Comparison of ENCODE assay signal across 14 mouse cellular contexts in the genomic region with DNA sequence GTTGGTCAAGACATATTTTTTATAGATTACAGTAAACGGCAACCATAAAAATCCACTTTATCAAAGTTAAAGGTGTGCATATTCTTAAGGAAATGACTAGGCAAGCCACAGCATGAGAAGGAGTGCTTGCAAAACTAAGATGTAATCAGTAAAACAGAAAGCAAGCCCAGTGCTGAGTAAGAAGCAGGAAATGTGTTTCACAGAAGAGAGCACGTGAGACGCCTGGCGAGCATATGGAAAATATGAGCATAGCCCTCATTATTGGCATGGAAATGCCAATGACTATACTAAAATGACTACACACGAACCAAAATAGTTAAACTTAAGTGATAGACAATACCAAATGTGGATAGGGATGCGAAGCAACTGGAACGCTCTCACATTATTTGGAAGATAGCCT.
DNase-seq lines count a peak whose midpoint lies in the region; ATAC-seq and TF ChIP-seq lines count a peak whose summit lies in the region.
"Had no signal": no experiment of that assay in that cellular context is flagged by ENCODE, and none has a peak within 500 bp of the region (broad histone marks: within the 10 kb centered on the region; RNA-seq: fewer than 3 reads in every experiment).

No protein-coding gene starts in this region.

- 0 out of 2 replicates have a peak, but pooled peaks have one; percentile 51 for ATAC-seq in liver, embryonic 11.5 days (replicated peaks; ENCODE audit: low FRiP score)
- no peak for ATAC-seq in liver, embryonic 12.5 days

- H3K27me3 ChIP-seq in liver, embryonic 11.5 days (replicated peaks; ENCODE audit: control insufficient read depth, insufficient read depth, low read length), result no peaks in the 10 kb centered on the region
- H3K27me3 ChIP-seq in liver, embryonic 12.5 days (replicated peaks), result no peaks in the 10 kb centered on the region
- H3K27me3 ChIP-seq in splenic B cell, adult 2 months (ENCODE audit: control insufficient read depth, insufficient read depth, low read length, poor library complexity, severe bottlenecking), result no peaks in the 10 kb centered on the region
- H3K27me3 ChIP-seq: lung, embryonic 15.5 days; stomach, embryonic 15.5 days had no signal

- 59% methylated on average over 7 of the region's 7 CpGs for WGBS in liver, embryonic 11.5 days
- 42% methylated on average over 7 of the region's 7 CpGs for WGBS in liver, embryonic 12.5 days (ENCODE audit: insufficient replicate concordance)

- H3K36me3 ChIP-seq in liver, embryonic 11.5 days (ENCODE audit: control insufficient read depth, insufficient read depth, low read length), result no peaks in the 10 kb centered on the region
- no peaks in the 10 kb centered on the region for H3K36me3 ChIP-seq in liver, embryonic 12.5 days
- H3K36me3 ChIP-seq in splenic B cell, adult 2 months (ENCODE audit: control insufficient read depth, insufficient read depth, low read length, poor library complexity, severe bottlenecking), result no peaks in the 10 kb centered on the region
- H3K36me3 ChIP-seq: heart, embryonic 10.5 days; lung, embryonic 15.5 days; stomach, embryonic 15.5 days had no signal

- no peak overlapping the region for H3K9ac ChIP-seq in liver, embryonic 11.5 days (ENCODE audit: low read depth, low read length)
- no peak overlapping the region for H3K9ac ChIP-seq in liver, embryonic 12.5 days
- H3K9ac ChIP-seq: hindbrain, embryonic 14.5 days; lung, embryonic 15.5 days; stomach, embryonic 15.5 days had no signal

- no peak overlapping the region for H3K27ac ChIP-seq in liver, embryonic 11.5 days (ENCODE audit: low read depth, low read length)
- peak overlapping the region; percentile 70 for H3K27ac ChIP-seq in liver, embryonic 12.5 days
- no peak overlapping the region for H3K27ac ChIP-seq in layer of hippocampus, adult 2 months
- H3K27ac ChIP-seq: heart, embryonic 10.5 days; hindbrain, embryonic 14.5 days; left cerebral cortex, adult 2 months; lung, embryonic 15.5 days; stomach, embryonic 15.5 days had no signal

- H3K4me2 ChIP-seq in liver, embryonic 11.5 days, result no peak overlapping the region
- H3K4me2 ChIP-seq in liver, embryonic 12.5 days, result 0 out of 2 replicates have a peak overlapping the region, but pooled peaks have one; percentile 18
- H3K4me2 ChIP-seq: hindbrain, embryonic 14.5 days; lung, embryonic 15.5 days; stomach, embryonic 15.5 days had no signal

- TF ChIP-seq CTCF in layer of hippocampus, adult 2 months (conservative IDR thresholded peaks at IDR 0.05), result no peak

- peaks cover 20% of the 10 kb centered on the region for H3K4me1 ChIP-seq in liver, embryonic 11.5 days (replicated peaks; ENCODE audit: control insufficient read depth, insufficient read depth, low read length)
- H3K4me1 ChIP-seq in liver, embryonic 12.5 days, result peaks cover 60% of the 10 kb centered on the region
- H3K4me1 ChIP-seq: heart, embryonic 10.5 days; lung, embryonic 15.5 days; stomach, embryonic 15.5 days had no signal

- intact Hi-C loops in heart, postnatal 14 days (cut with DNase I), result no loop called here

- H3K9me3 ChIP-seq in liver, embryonic 11.5 days (ENCODE audit: control insufficient read depth, low read length), result no peaks in the 10 kb centered on the region
- no peaks in the 10 kb centered on the region for H3K9me3 ChIP-seq in liver, embryonic 12.5 days (replicated peaks)
- H3K9me3 ChIP-seq: heart, embryonic 10.5 days; lung, embryonic 15.5 days; stomach, embryonic 15.5 days had no signal

- H3K4me3 ChIP-seq in liver, embryonic 11.5 days (ENCODE audit: low read depth, low read length), result no peak overlapping the region
- H3K4me3 ChIP-seq in liver, embryonic 12.5 days, result no peak overlapping the region
- no peak overlapping the region for H3K4me3 ChIP-seq in layer of hippocampus, adult 2 months
- H3K4me3 ChIP-seq: heart, embryonic 10.5 days; left cerebral cortex, adult 2 months; lung, embryonic 15.5 days; stomach, embryonic 15.5 days had no signal

- DNase-seq in liver, embryonic 11.5 days (ENCODE audit: low spot score), result no peak
- no peak for DNase-seq in liver
- peak; percentile 47 for DNase-seq in c-Kit-positive CD71-negative TER-119-negative erythroid progenitor cells, embryonic 14.5 days (ENCODE audit: low read depth)
- peak; percentile 25 for DNase-seq in splenic B cell, adult 2 months (ENCODE audit: low read depth, low spot score)
- no peak for DNase-seq in layer of hippocampus, adult 2 months (ENCODE audit: low spot score in 2 of 2)
- no peak for DNase-seq in right cerebral cortex, postnatal 14 days
- DNase-seq in heart, postnatal 14 days, result no peak
- DNase-seq: kidney, postnatal 10 days had no signal

Comparison
In these comparisons a context has a peak if more than half of its experiments do, and no peak if none do; other contexts are left out.
1. DNase-seq: peak in c-Kit-positive CD71-negative TER-119-negative erythroid progenitor cells, embryonic 14.5 days (single experiment) and splenic B cell, adult 2 months (single experiment); none in liver, embryonic 11.5 days (single experiment), liver (single experiment), layer of hippocampus, adult 2 months (0 of 2), right cerebral cortex, postnatal 14 days (single experiment) and heart, postnatal 14 days (0 of 2).